Mouse (Mus musculus) lung, postnatal 0 days (tissue): ENCODE data around the gene Cxxc4.

Experiments used
- CTCF ChIP-seq: IDR thresholded peaks from 2 replicates; pipeline ENCODE4 v1.5.1; 2016; ENCODE audit warnings: antibody characterized with exemption, mild to moderate bottlenecking
- EP300 ChIP-seq: IDR thresholded peaks from 2 replicates; pipeline ENCODE4 v1.6.1; 2016; ENCODE audit warnings: antibody characterized with exemption, mild to moderate bottlenecking, control low read depth

GRCm38 (mm10) chr3:134206624-134207023 is 29.7 kb upstream of the Cxxc4 start:
- TF ChIP-seq CTCF = no peak
- no peak for TF ChIP-seq EP300
